Mouse (Mus musculus) urinary bladder, adult 2 months (tissue): ENCODE measurements around the gene Dnal4. TPM values are rescaled to one million over a fixed set of nuclear protein-coding genes. Genes with fewer than 3 reads are reported as not detected.
A peak's percentile ranks its signal among the peaks of the same experiment; 100 is the strongest.
"Not testable (repeated sequence)": the region's sequence is repeated elsewhere in the genome, so short reads cannot be mapped to it uniquely, and the experiment has no call there.

Experiments used
- DNase-seq: peaks from one replicate; pipeline ENCODE4 v3.0.0; 2022; ENCODE audit warnings: low spot score
- polyA plus RNA-seq: library from polyadenylated mRNA; depleted of rRNA; stranded (reverse); fragments of >200 nt; gene quantifications from 2 replicates; pipeline ENCODE4 v1.2.3, GENCODE M21; 2012; rRNA removed

The Dnal4 gene
- polyA plus RNA-seq = 40.5 and 45.8 TPM in 2 replicates

- DNase-seq = no peak
These were observed at the start of gene Dnal4 for GRCm38 (mm10) chr15:79777749-79778148. TSS of gene Dnal4 (minus strand) at chr15:79777849.

GRCm38 (mm10) chr15:79827061-79827777 is 49.6 kb upstream of the Dnal4 start:
- no peak for DNase-seq

- no peak for DNase-seq
These were observed 48.7 kb upstream of the Dnal4 start for GRCm38 (mm10) chr15:79826221-79826935.

- no peak for DNase-seq
These were observed 47.6 kb upstream of the Dnal4 start for GRCm38 (mm10) chr15:79825146-79825825.

- no peak for DNase-seq
These were observed 46.1 kb upstream of the Dnal4 start for GRCm38 (mm10) chr15:79823588-79824280.

GRCm38 (mm10) chr15:79822265-79823199 is 44.9 kb upstream of the Dnal4 start:
- no peak for DNase-seq

- DNase-seq = no peak
These were observed 40.7 kb upstream of the Dnal4 start for GRCm38 (mm10) chr15:79818325-79818724.

- no peak for DNase-seq
These were observed 36.1 kb upstream of the Dnal4 start for GRCm38 (mm10) chr15:79813666-79814258.

GRCm38 (mm10) chr15:79812840-79813239 is 35.2 kb upstream of the Dnal4 start:
- DNase-seq = not testable (repeated sequence)

GRCm38 (mm10) chr15:79810997-79811396 is 33.3 kb upstream of the Dnal4 start:
- no peak for DNase-seq

- DNase-seq = no peak
These were observed 32.4 kb upstream of the Dnal4 start for GRCm38 (mm10) chr15:79810061-79810460.

- no peak for DNase-seq
These were observed 31.0 kb upstream of the Dnal4 start for GRCm38 (mm10) chr15:79808658-79809057.

GRCm38 (mm10) chr15:79808114-79808513 is 30.5 kb upstream of the Dnal4 start:
- DNase-seq = no peak

GRCm38 (mm10) chr15:79807050-79807449 is 29.4 kb upstream of the Dnal4 start:
- DNase-seq = no peak

- DNase-seq = no peak
These were observed 27.6 kb upstream of the Dnal4 start for GRCm38 (mm10) chr15:79805246-79805645.

GRCm38 (mm10) chr15:79804352-79805071 is 26.9 kb upstream of the Dnal4 start, which contains the start of gene Nptxr:
TSS of gene Nptxr (minus strand) at chr15:79804766.
- DNase-seq = peak; percentile 56

GRCm38 (mm10) chr15:79803533-79804351 is 26.1 kb upstream of the Dnal4 start:
- DNase-seq = no peak

GRCm38 (mm10) chr15:79802304-79802703 is 24.7 kb upstream of the Dnal4 start:
- no peak for DNase-seq

GRCm38 (mm10) chr15:79801646-79802045 is 24.0 kb upstream of the Dnal4 start:
- no peak for DNase-seq
